Mouse (Mus musculus) hindbrain, embryonic 14.5 days (tissue): ENCODE measurements at regions not wholly inside any gene's neighbourhood (a gene's known extent, or its start where the extent isn't known, plus 50 kb on each side); places are given as distances from the start of the nearest gene placed in this dataset.
A peak's percentile ranks its signal among the peaks of the same experiment; 100 is the strongest.

Experiments
- ATAC-seq: fragments of 200-750 bp; cut with Nextera tagmentation; 2 replicates; pipeline ENCODE4 v1.8.0; 2017; ENCODE audit warnings: moderate number of reproducible peaks, mild to moderate bottlenecking, moderate TSS enrichment, moderate library complexity; ENCODE audit not compliant: low FRiP score
- DNase-seq: peaks from one replicate; pipeline ENCODE4 v3.0.0-alpha.2; 2015; ENCODE audit warnings: low spot score
- H3K27ac ChIP-seq: fragments of 300-500 bp; sonication (generic); 2 replicates; pipeline ENCODE4 v1.5.1; 2014; ENCODE audit warnings: mild to moderate bottlenecking, moderate library complexity
- H3K27me3 ChIP-seq: fragments of 300-500 bp; sonication (generic); 2 replicates; pipeline ENCODE4 v1.6.1; 2014; ENCODE audit warnings: mild to moderate bottlenecking, low read length, mixed read lengths; ENCODE audit not compliant: control insufficient read depth, insufficient read depth
- H3K36me3 ChIP-seq: fragments of 300-500 bp; sonication (generic); replicated peaks from 2 replicates; pipeline ENCODE4 v1.6.1; 2014; ENCODE audit not compliant: control insufficient read depth, insufficient read depth
- H3K4me1 ChIP-seq: fragments of 300-500 bp; sonication (generic); replicated peaks from 2 replicates; pipeline ENCODE4 v1.6.1; 2014; ENCODE audit warnings: antibody characterized with exemption, low read length, mixed read lengths; ENCODE audit not compliant: control insufficient read depth, insufficient read depth
- H3K4me2 ChIP-seq: fragments of 300-500 bp; sonication (generic); replicated peaks from 2 replicates; pipeline ENCODE4 v1.6.1; 2014; ENCODE audit warnings: mild to moderate bottlenecking, moderate library complexity
- H3K4me3 ChIP-seq: fragments of 300-500 bp; sonication (generic); replicated peaks from 2 replicates; pipeline ENCODE4 v1.5.1; 2014; ENCODE audit warnings: mild to moderate bottlenecking, low read length
- H3K9ac ChIP-seq: fragments of 300-500 bp; sonication (generic); 2 replicates; pipeline ENCODE4 v1.6.1; 2014
- H3K9me3 ChIP-seq: fragments of 300-500 bp; sonication (generic); 2 replicates; pipeline ENCODE4 v1.6.1; 2016; ENCODE audit warnings: low read length; ENCODE audit not compliant: control insufficient read depth
- WGBS: fragments of 180-500 bp; shearing (Covaris S2); extraction: QIAGEN DNeasy Blood & Tissue Kit; methylation state at CpG from one replicate; pipeline ENCODE4 v1.1.7; 2014; 5-methylcytosine and 5-hydroxymethylcytosine counted together

- DNase-seq (no peak), ATAC-seq (no peak)
- no peaks in the 10 kb centered on the region for H3K36me3 ChIP-seq
- H3K4me2 ChIP-seq = no peak overlapping the region
- 57% methylated on average over 2 of the region's 2 CpGs for WGBS
- 0 out of 2 replicates have a peak, but pooled peaks cover 13% of the 10 kb centered on the region for H3K4me1 ChIP-seq
- no peaks in the 10 kb centered on the region for H3K27me3 ChIP-seq
- no peak overlapping the region for H3K4me3 ChIP-seq
- no peak overlapping the region for H3K9ac ChIP-seq
- no peak overlapping the region for H3K27ac ChIP-seq
- H3K9me3 ChIP-seq = no peaks in the 10 kb centered on the region
Observed at GRCm38 (mm10) chr6:50939440-50939839, 285.2 kb upstream of the Npvf start.

GRCm38 (mm10) chr6:50940118-50940517, 285.9 kb upstream of the Npvf start:
- Histone ChIP-seq H3K27me3 (no peaks in the 10 kb centered on the region), H3K9me3 (no peaks in the 10 kb centered on the region), H3K4me2 (no peak overlapping the region), H3K4me3 (no peak overlapping the region), H3K27ac (no peak overlapping the region), H3K4me1 (0 out of 2 replicates have a peak, but pooled peaks cover 6% of the 10 kb centered on the region), H3K9ac (no peak overlapping the region), H3K36me3 (no peaks in the 10 kb centered on the region)
- ATAC-seq (no peak), DNase-seq (no peak)
- WGBS = 10% methylated on average over 1 of the region's 1 CpGs

- no peaks in the 10 kb centered on the region for H3K9me3 ChIP-seq
- no peak overlapping the region for H3K4me3 ChIP-seq
- ATAC-seq (no peak), DNase-seq (no peak)
- H3K9ac ChIP-seq = no peak overlapping the region
- no peaks in the 10 kb centered on the region for H3K27me3 ChIP-seq
- H3K4me2 ChIP-seq = no peak overlapping the region
- H3K4me1 ChIP-seq = 0 out of 2 replicates have a peak, but pooled peaks cover under 1% of the 10 kb centered on the region
- H3K36me3 ChIP-seq = no peaks in the 10 kb centered on the region
- 86% methylated on average over 10 of the region's 10 CpGs for WGBS
- no peak overlapping the region for H3K27ac ChIP-seq
Observed at GRCm38 (mm10) chr6:50940641-50941398, 286.6 kb upstream of the Npvf start.

- ATAC-seq = no peak
- no peak for DNase-seq
- 71% methylated on average over 5 of the region's 5 CpGs for WGBS
- H3K36me3 ChIP-seq = no peaks in the 10 kb centered on the region
- H3K4me3 ChIP-seq = no peak overlapping the region
- no peak overlapping the region for H3K4me2 ChIP-seq
- H3K27ac ChIP-seq = no peak overlapping the region
- no peak overlapping the region for H3K9ac ChIP-seq
- no peaks in the 10 kb centered on the region for H3K4me1 ChIP-seq
- no peaks in the 10 kb centered on the region for H3K27me3 ChIP-seq
- no peaks in the 10 kb centered on the region for H3K9me3 ChIP-seq
Observed at GRCm38 (mm10) chr6:50942696-50943095, 288.5 kb upstream of the Npvf start.

GRCm38 (mm10) chr6:50948061-50948460, 293.8 kb upstream of the Npvf start:
- Histone ChIP-seq H3K27me3 (no peaks in the 10 kb centered on the region), H3K9ac (no peak overlapping the region), H3K4me2 (no peak overlapping the region), H3K27ac (no peak overlapping the region), H3K4me1 (no peaks in the 10 kb centered on the region; the same call in 1 of the 2 replicates), H3K9me3 (no peaks in the 10 kb centered on the region), H3K36me3 (no peaks in the 10 kb centered on the region), H3K4me3 (no peak overlapping the region)
- 43% methylated on average over 4 of the region's 4 CpGs for WGBS
- DNase-seq (no peak), ATAC-seq (no peak)

GRCm38 (mm10) chr6:50949361-50949760, 295.1 kb upstream of the Npvf start:
- H3K36me3 ChIP-seq = no peaks in the 10 kb centered on the region
- 74% methylated on average over 5 of the region's 5 CpGs for WGBS
- ATAC-seq (no peak), DNase-seq (no peak)
- no peak overlapping the region for H3K4me3 ChIP-seq
- H3K9ac ChIP-seq = no peak overlapping the region
- no peak overlapping the region for H3K4me2 ChIP-seq
- no peaks in the 10 kb centered on the region; the same call in 1 of the 2 replicates for H3K4me1 ChIP-seq
- H3K9me3 ChIP-seq = no peaks in the 10 kb centered on the region
- H3K27me3 ChIP-seq = no peaks in the 10 kb centered on the region
- peak overlapping the region; percentile 58; the same call in 1 of the 2 replicates for H3K27ac ChIP-seq

GRCm38 (mm10) chr6:50949883-50950583, 295.8 kb upstream of the Npvf start:
- H3K27ac ChIP-seq = peak overlapping the region; percentile 52
- no peak overlapping the region for H3K4me2 ChIP-seq
- DNase-seq = no peak
- no peak overlapping the region for H3K4me3 ChIP-seq
- peak; percentile 66; the same call in 1 of the 2 replicates for ATAC-seq
- H3K36me3 ChIP-seq = no peaks in the 10 kb centered on the region
- no peaks in the 10 kb centered on the region for H3K27me3 ChIP-seq
- no peaks in the 10 kb centered on the region for H3K9me3 ChIP-seq
- H3K9ac ChIP-seq = no peak overlapping the region
- H3K4me1 ChIP-seq = no peaks in the 10 kb centered on the region; the same call in 1 of the 2 replicates
- WGBS = 27% methylated on average over 11 of the region's 11 CpGs

GRCm38 (mm10) chr6:50957328-50957900, 303.2 kb upstream of the Npvf start:
- H3K9ac ChIP-seq = no peak overlapping the region
- DNase-seq (no peak), ATAC-seq (no peak)
- H3K27ac ChIP-seq = no peak overlapping the region
- 92% methylated on average over 4 of the region's 4 CpGs for WGBS
- no peak overlapping the region for H3K4me3 ChIP-seq
- no peak overlapping the region for H3K4me2 ChIP-seq
- H3K9me3 ChIP-seq = no peaks in the 10 kb centered on the region
- no peaks in the 10 kb centered on the region for H3K36me3 ChIP-seq
- H3K27me3 ChIP-seq = no peaks in the 10 kb centered on the region
- H3K4me1 ChIP-seq = no peaks in the 10 kb centered on the region

GRCm38 (mm10) chr6:50960341-50960740, 306.1 kb upstream of the Npvf start:
- no peak for DNase-seq
- WGBS = 70% methylated on average over 5 of the region's 5 CpGs

More at GRCm38 (mm10) chr6:50960341-50960740, 306.1 kb upstream of the Npvf start:
- H3K27ac ChIP-seq = no peak overlapping the region
- H3K27me3 ChIP-seq = no peaks in the 10 kb centered on the region
- no peak overlapping the region for H3K4me2 ChIP-seq
- H3K9ac ChIP-seq = no peak overlapping the region
- no peaks in the 10 kb centered on the region for H3K4me1 ChIP-seq
- H3K36me3 ChIP-seq = no peaks in the 10 kb centered on the region
- no peak for ATAC-seq
- no peaks in the 10 kb centered on the region for H3K9me3 ChIP-seq
- no peak overlapping the region for H3K4me3 ChIP-seq
